Mouse (Mus musculus) hindbrain, embryonic 11.5 days (tissue): ENCODE measurements at regions not wholly inside any gene's neighbourhood (a gene's known extent, or its start where the extent isn't known, plus 50 kb on each side); places are given as distances from the start of the nearest gene placed in this dataset.

Experiments
- ATAC-seq: fragments of 200-750 bp; cut with Nextera tagmentation; 2 replicates; pipeline ENCODE4 v1.8.0; 2017; ENCODE audit warnings: mild to moderate bottlenecking, moderate TSS enrichment, moderate library complexity; ENCODE audit not compliant: low FRiP score
- DNase-seq: peaks from one replicate; pipeline ENCODE4 v3.0.0-alpha.2; 2015; ENCODE audit warnings: low spot score
- H3K27ac ChIP-seq: fragments of 300-500 bp; sonication (generic); 2 replicates; pipeline ENCODE4 v1.5.1; 2014; ENCODE audit warnings: mild to moderate bottlenecking, low read depth, low read length
- H3K27me3 ChIP-seq: fragments of 300-500 bp; sonication (generic); 2 replicates; pipeline ENCODE4 v1.6.1; 2014; ENCODE audit warnings: mild to moderate bottlenecking, low read length, moderate library complexity, mixed read lengths; ENCODE audit not compliant: control insufficient read depth, insufficient read depth
- H3K36me3 ChIP-seq: fragments of 300-500 bp; sonication (generic); 2 replicates; pipeline ENCODE4 v1.6.1; 2014; ENCODE audit warnings: mild to moderate bottlenecking, low read length, moderate library complexity, mixed read lengths; ENCODE audit not compliant: control insufficient read depth, insufficient read depth
- H3K4me1 ChIP-seq: fragments of 300-500 bp; sonication (generic); replicated peaks from 2 replicates; pipeline ENCODE4 v1.6.1; 2014; ENCODE audit warnings: low read length, mixed read lengths; ENCODE audit not compliant: control insufficient read depth, insufficient read depth
- H3K4me2 ChIP-seq: fragments of 300-500 bp; sonication (generic); replicated peaks from 2 replicates; pipeline ENCODE4 v1.6.1; 2014; ENCODE audit warnings: mild to moderate bottlenecking, low read depth, low read length
- H3K4me3 ChIP-seq: fragments of 300-500 bp; sonication (generic); 2 replicates; pipeline ENCODE4 v1.5.1; 2014; ENCODE audit warnings: low read depth, low read length
- H3K9ac ChIP-seq: fragments of 300-500 bp; sonication (generic); 2 replicates; pipeline ENCODE4 v1.6.1; 2014; ENCODE audit warnings: low read depth, low read length
- H3K9me3 ChIP-seq: fragments of 300-500 bp; sonication (generic); 2 replicates; pipeline ENCODE4 v1.6.1; 2016; ENCODE audit warnings: low read length; ENCODE audit not compliant: control insufficient read depth
- WGBS: fragments of 180-500 bp; shearing (Covaris S2); extraction: QIAGEN DNeasy Blood & Tissue Kit; methylation state at CpG from one replicate; pipeline ENCODE4 v1.1.7; 2014; 5-methylcytosine and 5-hydroxymethylcytosine counted together

DNA sequence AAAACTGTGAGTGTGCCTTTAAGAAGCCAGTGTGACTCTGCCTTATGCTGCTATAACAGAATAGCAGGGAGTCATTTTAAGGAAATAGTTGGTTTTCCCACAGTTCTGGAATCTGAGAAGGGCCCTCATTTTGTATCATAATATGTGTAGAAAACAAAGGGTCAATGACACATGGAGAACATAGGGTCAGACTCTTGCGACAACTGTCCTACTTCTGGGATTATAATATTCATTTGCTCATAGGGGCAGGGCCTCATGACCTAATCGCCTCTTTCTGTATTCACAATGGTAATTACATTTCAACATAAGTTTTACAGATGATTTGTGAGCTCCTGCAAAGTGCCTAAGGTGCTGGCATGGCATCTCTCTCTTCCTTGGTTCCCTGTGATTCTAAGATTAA lies 279.3 kb downstream of the Ppargc1a start:
- no peaks in the 10 kb centered on the region for H3K4me1 ChIP-seq
- no peak for DNase-seq
- H3K9ac ChIP-seq = no peak overlapping the region
- H3K27ac ChIP-seq = no peak overlapping the region
- no peaks in the 10 kb centered on the region for H3K27me3 ChIP-seq
- ATAC-seq = no peak
- 79% methylated on average over 2 of the region's 2 CpGs for WGBS
- no peaks in the 10 kb centered on the region for H3K36me3 ChIP-seq
- no peaks in the 10 kb centered on the region for H3K9me3 ChIP-seq
- H3K4me2 ChIP-seq = no peak overlapping the region
- no peak overlapping the region for H3K4me3 ChIP-seq

GRCm38 (mm10) chr5:51241156-51241555 lies 326.4 kb downstream of the Ppargc1a start:
- 75% methylated on average over 2 of the region's 2 CpGs for WGBS
- no peak for ATAC-seq
- no peaks in the 10 kb centered on the region for H3K9me3 ChIP-seq

GRCm38 (mm10) chr5:51234004-51234355 lies 333.5 kb downstream of the Ppargc1a start:
- Histone ChIP-seq H3K9ac (no peak overlapping the region), H3K27me3 (no peaks in the 10 kb centered on the region), H3K4me1 (no peaks in the 10 kb centered on the region), H3K4me3 (no peak overlapping the region), H3K27ac (no peak overlapping the region), H3K36me3 (no peaks in the 10 kb centered on the region), H3K9me3 (no peaks in the 10 kb centered on the region), H3K4me2 (no peak overlapping the region)
- no peak for ATAC-seq
- WGBS = 85% methylated on average over 2 of the region's 2 CpGs
- no peak for DNase-seq

More at GRCm38 (mm10) chr5:51241156-51241555, 326.4 kb downstream of the Ppargc1a start:
- Histone ChIP-seq H3K27ac (no peak overlapping the region), H3K27me3 (no peaks in the 10 kb centered on the region), H3K4me1 (no peaks in the 10 kb centered on the region), H3K9ac (no peak overlapping the region), H3K36me3 (no peaks in the 10 kb centered on the region), H3K4me3 (no peak overlapping the region), H3K4me2 (no peak overlapping the region)
- DNase-seq = no peak

DNA sequence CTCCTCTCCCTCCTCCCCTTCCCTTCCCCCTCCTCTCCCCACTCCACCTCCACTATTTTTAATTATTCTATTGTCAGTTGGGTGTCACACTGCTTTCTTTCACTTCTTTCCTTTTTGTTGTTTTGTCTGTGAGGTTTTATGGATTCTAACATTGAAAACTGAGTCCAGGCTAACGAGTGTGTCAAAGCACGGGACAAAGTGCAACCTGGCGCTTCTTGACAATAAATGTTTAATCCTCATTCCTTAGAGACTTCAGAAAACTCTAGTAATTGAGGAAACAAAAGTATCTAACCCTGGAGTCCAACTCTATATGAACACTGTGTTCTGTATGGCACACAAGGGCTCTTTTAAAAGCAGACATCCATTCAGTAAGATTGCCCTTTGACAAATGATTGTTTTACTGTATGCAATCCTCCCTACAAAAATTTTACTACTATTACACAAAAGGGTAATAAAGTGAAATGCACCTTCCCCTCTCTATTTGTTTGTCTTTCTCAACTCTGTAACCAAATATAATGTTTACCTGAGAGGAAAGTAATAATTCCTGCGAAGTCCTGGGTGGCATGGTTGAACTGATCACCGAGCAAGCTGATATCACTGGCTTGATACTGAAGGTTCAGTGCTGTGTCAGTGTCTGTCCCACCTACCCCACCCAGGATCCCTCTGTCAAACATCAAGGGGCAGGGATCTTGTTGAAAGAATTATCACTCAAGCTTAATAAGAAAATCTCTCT lies 334.1 kb downstream of the Ppargc1a start:
- H3K9ac ChIP-seq = no peak overlapping the region
- H3K4me2 ChIP-seq = no peak overlapping the region
- H3K27ac ChIP-seq = no peak overlapping the region
- no peak overlapping the region for H3K4me3 ChIP-seq
- H3K36me3 ChIP-seq = no peaks in the 10 kb centered on the region
- WGBS = 81% methylated on average over 5 of the region's 5 CpGs
- H3K9me3 ChIP-seq = no peaks in the 10 kb centered on the region
- H3K4me1 ChIP-seq = no peaks in the 10 kb centered on the region
- no peak for DNase-seq
- H3K27me3 ChIP-seq = no peaks in the 10 kb centered on the region
- no peak for ATAC-seq

- Histone ChIP-seq H3K4me2 (no peak overlapping the region), H3K27ac (no peak overlapping the region), H3K27me3 (no peaks in the 10 kb centered on the region), H3K36me3 (no peaks in the 10 kb centered on the region), H3K4me3 (no peak overlapping the region), H3K9ac (no peak overlapping the region), H3K9me3 (no peaks in the 10 kb centered on the region), H3K4me1 (no peaks in the 10 kb centered on the region)
- ATAC-seq (no peak), DNase-seq (no peak)
- 90% methylated on average over 2 of the region's 2 CpGs for WGBS
Observed at GRCm38 (mm10) chr5:51229806-51230205, 337.7 kb downstream of the Ppargc1a start.

DNA sequence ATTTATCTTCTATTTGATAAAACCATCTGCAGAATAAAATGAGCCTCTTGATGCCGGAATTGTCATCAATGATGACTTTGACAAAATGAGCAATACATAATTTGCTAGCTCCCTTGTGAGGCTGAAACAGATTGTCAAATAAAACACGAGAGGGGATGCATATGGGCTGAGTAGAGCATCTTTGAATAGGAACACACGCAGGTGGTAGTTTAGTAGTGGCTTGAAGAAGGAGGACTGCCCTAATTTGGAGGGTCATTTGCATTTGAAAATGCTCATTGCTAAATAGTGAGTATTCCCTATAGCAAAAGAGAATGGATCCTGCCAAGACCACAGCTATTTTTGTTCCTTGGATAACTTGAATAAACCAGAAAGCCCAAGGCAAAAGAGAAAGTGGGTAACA lies 339.5 kb downstream of the Ppargc1a start:
- no peak overlapping the region for H3K4me3 ChIP-seq
- H3K27ac ChIP-seq = no peak overlapping the region
- DNase-seq = no peak
- H3K4me1 ChIP-seq = no peaks in the 10 kb centered on the region
- no peak overlapping the region for H3K9ac ChIP-seq
- H3K27me3 ChIP-seq = no peaks in the 10 kb centered on the region
- no peaks in the 10 kb centered on the region for H3K9me3 ChIP-seq
- H3K4me2 ChIP-seq = no peak overlapping the region
- 83% methylated on average over 3 of the region's 3 CpGs for WGBS
- ATAC-seq = no peak
- no peaks in the 10 kb centered on the region for H3K36me3 ChIP-seq

DNA sequence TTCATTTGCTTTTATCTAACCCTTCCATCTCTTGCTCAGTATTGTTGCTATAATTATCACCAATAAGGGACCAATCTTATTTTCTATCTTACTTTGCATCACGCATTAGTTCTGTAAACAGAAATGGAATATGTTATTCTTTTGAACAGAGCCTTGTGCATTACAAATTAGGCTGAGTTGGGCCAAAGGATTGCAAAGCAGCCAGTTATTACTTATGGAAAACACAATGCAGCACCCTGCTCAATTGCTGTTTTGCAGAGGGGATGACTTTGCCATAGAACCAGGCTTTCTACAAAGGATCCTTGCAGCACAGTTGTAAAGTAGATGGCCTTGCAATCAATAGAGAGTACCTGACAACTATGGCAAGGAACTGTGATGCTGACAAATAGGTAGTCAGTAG lies 364.3 kb downstream of the Ppargc1a start:
- H3K27me3 ChIP-seq = no peaks in the 10 kb centered on the region
- H3K9ac ChIP-seq = no peak overlapping the region

GRCm38 (mm10) chr5:51202525-51203215 lies 364.9 kb downstream of the Ppargc1a start:
- Histone ChIP-seq H3K27me3 (no peaks in the 10 kb centered on the region), H3K9ac (no peak overlapping the region), H3K36me3 (no peaks in the 10 kb centered on the region), H3K4me1 (no peaks in the 10 kb centered on the region), H3K9me3 (no peaks in the 10 kb centered on the region), H3K4me3 (no peak overlapping the region), H3K27ac (no peak overlapping the region), H3K4me2 (no peak overlapping the region)
- 79% methylated on average over 4 of the region's 4 CpGs for WGBS
- no peak for DNase-seq
- no peak for ATAC-seq

More for the DNA sequence above, 364.3 kb downstream of the Ppargc1a start:
- H3K4me3 ChIP-seq = no peak overlapping the region
- no peak overlapping the region for H3K4me2 ChIP-seq
- H3K9me3 ChIP-seq = no peaks in the 10 kb centered on the region
- no peak for ATAC-seq
- no peaks in the 10 kb centered on the region for H3K36me3 ChIP-seq
- no peaks in the 10 kb centered on the region for H3K4me1 ChIP-seq
- H3K27ac ChIP-seq = no peak overlapping the region
- WGBS = 95% methylated on average over 1 of the region's 1 CpGs
- no peak for DNase-seq
